Comparison of ENCODE assay signal across 13 mouse cellular contexts in genomic region chr2:174517141-174518079, GRCm38 (mm10). TPM values are rescaled to one million over a fixed set of nuclear protein-coding genes. Genes with fewer than 3 reads are reported as not detected.
DNase-seq lines count a peak whose midpoint lies in the region; ATAC-seq lines count a peak whose summit lies in the region.
"Had no signal": no experiment of that assay in that cellular context is flagged by ENCODE, and none has a peak within 500 bp of the region (broad histone marks: within the 10 kb centered on the region; RNA-seq: fewer than 3 reads in every experiment).

No protein-coding gene starts in this region.

- H3K9me3 ChIP-seq in kidney, embryonic 16.5 days (ENCODE audit: low read length), result no peaks in the 10 kb centered on the region
- no peaks in the 10 kb centered on the region for H3K9me3 ChIP-seq in liver, embryonic 12.5 days (replicated peaks)
- H3K9me3 ChIP-seq: forebrain, embryonic 13.5 days; hindbrain, embryonic 13.5 days; limb, embryonic 15.5 days had no signal

- H3K4me1 ChIP-seq in kidney, embryonic 16.5 days (ENCODE audit: insufficient read depth, low read length), result no peaks in the 10 kb centered on the region
- no peaks in the 10 kb centered on the region for H3K4me1 ChIP-seq in liver, embryonic 12.5 days
- H3K4me1 ChIP-seq: forebrain, embryonic 13.5 days; hindbrain, embryonic 13.5 days had no signal

- WGBS in kidney, embryonic 16.5 days, result 72% methylated on average over 8 of the region's 8 CpGs
- WGBS in liver, embryonic 12.5 days (ENCODE audit: insufficient replicate concordance), result 43% methylated on average over 8 of the region's 8 CpGs

- no peak overlapping the region for H3K9ac ChIP-seq in kidney, embryonic 16.5 days (replicated peaks; ENCODE audit: low read length)
- H3K9ac ChIP-seq in liver, embryonic 12.5 days, result no peak overlapping the region
- H3K9ac ChIP-seq: forebrain, embryonic 13.5 days; hindbrain, embryonic 13.5 days; limb, embryonic 15.5 days had no signal

- no peak overlapping the region for H3K27ac ChIP-seq in kidney, embryonic 16.5 days (ENCODE audit: low read length)
- H3K27ac ChIP-seq in liver, embryonic 12.5 days, result no peak overlapping the region
- H3K27ac ChIP-seq: forebrain, embryonic 13.5 days; hindbrain, embryonic 13.5 days; limb, embryonic 15.5 days had no signal

- H3K4me2 ChIP-seq in kidney, embryonic 16.5 days (replicated peaks; ENCODE audit: low read depth, low read length), result no peak overlapping the region
- H3K4me2 ChIP-seq in liver, embryonic 12.5 days, result no peak overlapping the region
- H3K4me2 ChIP-seq: forebrain, embryonic 13.5 days; hindbrain, embryonic 13.5 days; limb, embryonic 15.5 days had no signal

- no peaks in the 10 kb centered on the region for H3K27me3 ChIP-seq in kidney, embryonic 16.5 days (ENCODE audit: insufficient read depth, low read length)
- no peaks in the 10 kb centered on the region for H3K27me3 ChIP-seq in liver, embryonic 12.5 days (replicated peaks)
- H3K27me3 ChIP-seq: forebrain, embryonic 13.5 days; hindbrain, embryonic 13.5 days; limb, embryonic 15.5 days had no signal

- no peak overlapping the region for H3K4me3 ChIP-seq in kidney, embryonic 16.5 days (ENCODE audit: low read length)
- H3K4me3 ChIP-seq in liver, embryonic 12.5 days, result no peak overlapping the region
- H3K4me3 ChIP-seq: forebrain, embryonic 13.5 days; hindbrain, embryonic 13.5 days; limb, embryonic 15.5 days had no signal

- no peaks in the 10 kb centered on the region for H3K36me3 ChIP-seq in kidney, embryonic 16.5 days (ENCODE audit: insufficient read depth, low read length)
- H3K36me3 ChIP-seq in liver, embryonic 12.5 days, result no peaks in the 10 kb centered on the region
- H3K36me3 ChIP-seq: hindbrain, embryonic 13.5 days; limb, embryonic 15.5 days had no signal

- peak; percentile 19 to 27 for DNase-seq in kidney, adult 8-10 months
- DNase-seq in brain, adult 2 months (ENCODE audit: low read depth, low spot score), result peak; percentile 11
- no peak for DNase-seq in cerebellum, adult 18-20 months
- no peak for DNase-seq in layer of hippocampus, postnatal 14 days (ENCODE audit: low spot score in 2 of 2)
- DNase-seq in embryo, embryonic 10.5 days (ENCODE audit: low spot score), result no peak
- DNase-seq: embryo, embryonic 11 days; heart, adult 18-20 months had no signal

- ATAC-seq in kidney, embryonic 16.5 days (ENCODE audit: low FRiP score, low TSS enrichment), result no peak
- peak; percentile 42; the same call in 1 of the 2 replicates for ATAC-seq in liver, embryonic 12.5 days
- ATAC-seq in megakaryocyte-erythroid progenitor cell, adult 5-6 weeks (replicated peaks; ENCODE audit: low FRiP score, low TSS enrichment, poor library complexity, severe bottlenecking), result 0 out of 2 replicates have a peak, but pooled peaks have one; percentile 47
- ATAC-seq: forebrain, embryonic 13.5 days had no signal

RNA-seq across cellular contexts. Expression of gene Prelid3b, which starts 44.5 kb away (rescaled TPM):
- polyA plus RNA-seq in kidney, embryonic 16.5 days (2015; fragmentation: Nextera tagmentation; extraction: Ambion mirVana), result 113 and 115 TPM in 2 replicates
- polyA plus RNA-seq in liver, embryonic 12.5 days (2016; fragmentation: Nextera tagmentation; extraction: Ambion mirVana), result 113 and 115 TPM in 2 replicates
- 75.0 and 119 TPM in 2 replicates for total RNA-seq in megakaryocyte-erythroid progenitor cell, adult 5-6 weeks (2014; fragmentation: Nextera tagmentation)
- 168 and 233 TPM in 2 replicates for total RNA-seq in megakaryocyte-erythroid progenitor cell, adult 5-6 weeks (2017)
- 10 to 100 TPM; 41.3 to 42.5 TPM for total RNA-seq in layer of hippocampus, postnatal 14 days (2021)

RNA-seq across cellular contexts. Expression of gene Atp5e, which starts 53.5 kb away (rescaled TPM):
- polyA plus RNA-seq in kidney, embryonic 16.5 days (2015; fragmentation: Nextera tagmentation; extraction: Ambion mirVana), result 700 and 708 TPM in 2 replicates
- 514 and 545 TPM in 2 replicates for polyA plus RNA-seq in liver, embryonic 12.5 days (2016; fragmentation: Nextera tagmentation; extraction: Ambion mirVana)
- total RNA-seq in megakaryocyte-erythroid progenitor cell, adult 5-6 weeks (2014; fragmentation: Nextera tagmentation), result 794 and 967 TPM in 2 replicates
- 188 and 249 TPM in 2 replicates for total RNA-seq in megakaryocyte-erythroid progenitor cell, adult 5-6 weeks (2017)
- total RNA-seq in layer of hippocampus, postnatal 14 days (2021), result 100 to 1,000 TPM; 339 TPM

Comparison
In these comparisons a context has a peak if more than half of its experiments do, and no peak if none do; other contexts are left out.
1. DNase-seq: peak in kidney, adult 8-10 months (2 of 2) and brain, adult 2 months (single experiment); none in cerebellum, adult 18-20 months (0 of 2), layer of hippocampus, postnatal 14 days (0 of 2) and embryo, embryonic 10.5 days (single experiment).